Mouse (Mus musculus): ENCODE results near the gene Qrich1. TPM values are rescaled to one million over a fixed set of nuclear protein-coding genes. Genes with fewer than 3 reads are reported as not detected.

Qrich1 gene
- polyA plus RNA-seq, 1 experiment from 2014 or later: 106 TPM

DNA sequence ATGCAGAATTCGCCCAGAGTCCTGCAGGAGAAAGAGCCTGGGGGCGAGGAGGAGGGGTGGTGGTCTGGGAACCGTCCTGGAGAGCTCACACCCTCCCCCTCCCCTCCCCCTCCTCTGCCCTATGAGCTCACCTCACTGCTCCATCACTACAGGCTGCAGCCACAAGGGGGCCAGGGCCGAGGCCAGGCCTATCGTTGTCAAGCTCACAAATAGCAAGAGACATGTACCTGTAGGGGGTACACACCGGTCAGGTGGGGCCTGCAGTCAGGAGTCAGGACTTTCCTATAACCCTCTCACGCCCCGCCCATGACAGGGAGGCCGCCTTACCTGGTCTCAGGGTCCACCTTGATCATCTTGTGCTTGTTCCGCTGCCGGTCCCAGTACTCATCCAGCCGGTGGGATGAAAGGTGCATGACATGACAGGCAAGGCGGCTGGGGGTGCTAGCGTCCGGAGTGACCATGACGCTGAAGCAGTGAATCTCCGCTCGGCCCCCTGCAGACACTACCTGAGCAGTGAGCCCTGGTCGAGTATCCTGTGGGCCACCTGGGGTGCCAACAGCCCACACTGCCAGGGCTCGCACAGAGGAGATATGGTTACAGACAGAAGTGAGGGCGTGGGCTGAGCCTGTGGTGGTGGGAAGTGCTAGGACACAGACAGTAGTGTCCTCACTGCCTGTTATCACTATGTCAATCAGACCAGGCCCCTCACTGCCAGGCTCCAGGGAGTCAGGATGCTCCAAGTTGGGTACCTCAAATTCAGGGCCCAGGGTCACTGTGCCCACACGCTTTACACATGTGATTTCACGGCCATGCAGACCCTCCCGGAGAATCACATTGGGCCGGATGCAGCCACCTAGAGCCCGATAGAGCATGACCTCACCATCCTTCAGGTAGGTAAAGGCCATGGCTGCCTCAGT is 57.4 kb downstream of the Qrich1 start:
- WGBS: 57% methylated on average over 26 of the region's 26 CpGs
- no peaks in the 10 kb centered on the region for H3K27me3 ChIP-seq (replicated peaks; ENCODE audit: control insufficient read depth, insufficient read depth, low read length)
- no peak overlapping the region; the same call in 1 of the 2 replicates for H3K4me2 ChIP-seq (ENCODE audit: low read length)
- H3K9ac ChIP-seq (ENCODE audit: low read depth, low read length): no peak overlapping the region
- peaks cover 41% of the 10 kb centered on the region for H3K36me3 ChIP-seq (ENCODE audit: control insufficient read depth, insufficient read depth, low read length)
- no peak for ATAC-seq
- H3K27ac ChIP-seq (ENCODE audit: low read depth, low read length): no peak overlapping the region
- H3K4me1 ChIP-seq (ENCODE audit: control insufficient read depth, insufficient read depth, low read depth, low read length): peaks cover 60% of the 10 kb centered on the region
- no peaks in the 10 kb centered on the region for H3K9me3 ChIP-seq (ENCODE audit: control insufficient read depth, low read length)
- H3K4me3 ChIP-seq (ENCODE audit: low read length): no peak overlapping the region

DNA sequence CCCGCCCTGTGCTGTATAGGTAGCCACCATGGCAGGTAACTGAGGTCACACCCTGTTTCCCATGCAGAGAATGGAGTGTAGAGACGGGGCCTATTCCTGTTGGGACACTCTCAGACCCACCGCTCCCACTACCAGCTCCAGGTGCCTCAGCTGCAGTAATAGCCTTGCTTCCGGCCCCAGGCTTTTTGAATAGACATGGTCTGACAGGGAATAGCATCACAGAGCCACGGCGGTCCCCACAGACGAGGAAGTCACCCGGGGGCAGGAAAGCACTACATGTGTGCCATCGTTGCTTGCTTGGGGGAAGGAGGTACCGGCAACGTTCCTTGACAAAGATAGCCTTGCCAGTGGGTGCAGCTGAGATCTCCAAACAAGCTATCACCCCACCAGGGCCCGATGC is 58.3 kb downstream of the Qrich1 start:
- no peaks in the 10 kb centered on the region for H3K27me3 ChIP-seq (replicated peaks; ENCODE audit: control insufficient read depth, insufficient read depth, low read length)
- H3K4me1 ChIP-seq (ENCODE audit: control insufficient read depth, insufficient read depth, low read depth, low read length): peaks cover 61% of the 10 kb centered on the region
- WGBS: 78% methylated on average over 12 of the region's 12 CpGs
- peaks cover 41% of the 10 kb centered on the region for H3K36me3 ChIP-seq (ENCODE audit: control insufficient read depth, insufficient read depth, low read length)
- peak overlapping the region; percentile 12; the same call in 1 of the 2 replicates for H3K4me2 ChIP-seq (ENCODE audit: low read length)
- peak overlapping the region; percentile 18; the same call in 1 of the 2 replicates for H3K9ac ChIP-seq (ENCODE audit: low read depth, low read length)
- no peak for ATAC-seq
- H3K27ac ChIP-seq (ENCODE audit: low read depth, low read length): no peak overlapping the region
- H3K4me3 ChIP-seq (ENCODE audit: low read length): no peak overlapping the region
- no peaks in the 10 kb centered on the region for H3K9me3 ChIP-seq (ENCODE audit: control insufficient read depth, low read length)

DNA sequence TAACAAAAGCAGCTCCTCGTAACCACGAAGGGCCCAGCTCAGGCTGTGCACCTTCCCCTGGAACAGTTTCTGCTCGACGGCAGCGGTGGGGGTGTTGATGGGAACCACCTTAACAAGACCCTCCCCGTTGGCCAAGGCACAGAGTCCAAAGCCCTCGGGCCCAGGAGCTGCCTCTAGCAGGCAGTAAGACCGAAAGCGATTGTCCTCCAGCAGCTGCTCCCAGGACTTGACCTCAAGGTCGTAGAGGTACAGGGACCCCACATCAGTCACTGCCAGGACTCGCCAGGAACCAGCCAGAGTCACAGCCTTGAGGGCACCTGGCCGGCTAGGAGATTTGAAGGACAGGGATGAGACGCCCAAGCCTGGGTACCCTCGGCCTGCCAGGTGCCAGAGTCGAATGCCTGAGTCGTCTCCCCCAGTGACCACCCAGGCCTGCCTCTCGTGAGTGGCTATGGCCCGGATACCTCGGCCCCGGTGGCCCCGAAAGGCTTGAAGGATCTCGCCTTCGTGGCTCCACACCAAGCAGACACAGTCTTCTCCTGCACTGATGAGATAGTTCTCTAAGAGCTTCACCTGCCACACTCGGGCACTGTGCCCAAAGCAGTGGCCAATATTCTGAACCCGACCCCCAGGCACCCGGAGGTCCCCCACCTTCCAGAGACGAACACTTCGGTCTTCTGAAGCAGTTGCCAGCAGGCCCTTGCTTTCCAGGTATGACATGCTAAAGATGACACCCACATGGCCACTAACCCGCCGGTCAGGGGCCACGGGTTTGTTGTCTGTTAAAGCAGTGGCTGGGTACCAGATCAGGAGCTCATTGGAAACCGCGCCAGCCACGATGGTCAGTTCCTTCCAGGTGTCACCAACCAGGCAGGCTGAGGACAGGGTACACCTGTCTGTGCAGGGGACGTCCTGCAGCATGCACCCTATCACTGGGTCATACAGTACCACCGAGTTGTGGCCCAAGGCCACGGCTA is 59.0 kb downstream of the Qrich1 start:
- no peaks in the 10 kb centered on the region for H3K9me3 ChIP-seq (ENCODE audit: control insufficient read depth, low read length)
- peak overlapping the region; percentile 21 for H3K4me2 ChIP-seq (ENCODE audit: low read length)
- no peak for ATAC-seq
- H3K4me1 ChIP-seq (ENCODE audit: control insufficient read depth, insufficient read depth, low read depth, low read length): peaks cover 54% of the 10 kb centered on the region
- no peaks in the 10 kb centered on the region for H3K27me3 ChIP-seq (replicated peaks; ENCODE audit: control insufficient read depth, insufficient read depth, low read length)
- H3K27ac ChIP-seq (ENCODE audit: low read depth, low read length): no peak overlapping the region
- peaks cover 41% of the 10 kb centered on the region for H3K36me3 ChIP-seq (ENCODE audit: control insufficient read depth, insufficient read depth, low read length)
- peak overlapping the region; percentile 17; the same call in 1 of the 2 replicates for H3K9ac ChIP-seq (ENCODE audit: low read depth, low read length)
- 85% methylated on average over 37 of the region's 37 CpGs for WGBS
- H3K4me3 ChIP-seq (ENCODE audit: low read length): no peak overlapping the region

DNA sequence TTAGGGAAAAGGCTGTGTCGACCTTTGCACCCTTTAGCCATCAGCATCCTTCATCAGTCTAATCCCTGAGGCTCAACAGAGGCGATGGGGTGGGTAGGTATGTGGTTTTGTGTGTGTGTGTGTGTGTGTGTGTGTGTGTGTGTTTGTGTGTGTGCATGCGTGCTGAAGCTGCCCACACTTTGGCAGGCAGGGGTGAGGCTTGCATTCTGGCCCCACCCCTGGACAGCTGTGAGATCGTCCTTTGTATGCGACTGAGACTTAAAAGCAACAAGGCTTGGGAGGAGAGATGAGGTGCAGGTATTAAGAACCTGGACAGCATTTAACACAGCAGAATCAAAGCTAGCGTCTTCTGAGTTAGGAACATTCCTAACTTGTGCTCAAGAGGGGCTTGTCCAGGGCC is 60.4 kb downstream of the Qrich1 start:
- no peak for ATAC-seq
- peak overlapping the region; percentile 86 for H3K4me3 ChIP-seq (ENCODE audit: low read length)
- H3K27ac ChIP-seq (ENCODE audit: low read depth, low read length): peak overlapping the region; percentile 23; the same call in 1 of the 2 replicates
- peaks cover 27% of the 10 kb centered on the region for H3K36me3 ChIP-seq (ENCODE audit: control insufficient read depth, insufficient read depth, low read length)
- H3K9ac ChIP-seq (ENCODE audit: low read depth, low read length): peak overlapping the region; percentile 97
- H3K9me3 ChIP-seq (ENCODE audit: control insufficient read depth, low read length): no peaks in the 10 kb centered on the region
- WGBS: 53% methylated on average over 6 of the region's 6 CpGs
- H3K27me3 ChIP-seq (replicated peaks; ENCODE audit: control insufficient read depth, insufficient read depth, low read length): no peaks in the 10 kb centered on the region
- H3K4me2 ChIP-seq (ENCODE audit: low read length): peak overlapping the region; percentile 63
- peaks cover 51% of the 10 kb centered on the region for H3K4me1 ChIP-seq (ENCODE audit: control insufficient read depth, insufficient read depth, low read depth, low read length)

DNA sequence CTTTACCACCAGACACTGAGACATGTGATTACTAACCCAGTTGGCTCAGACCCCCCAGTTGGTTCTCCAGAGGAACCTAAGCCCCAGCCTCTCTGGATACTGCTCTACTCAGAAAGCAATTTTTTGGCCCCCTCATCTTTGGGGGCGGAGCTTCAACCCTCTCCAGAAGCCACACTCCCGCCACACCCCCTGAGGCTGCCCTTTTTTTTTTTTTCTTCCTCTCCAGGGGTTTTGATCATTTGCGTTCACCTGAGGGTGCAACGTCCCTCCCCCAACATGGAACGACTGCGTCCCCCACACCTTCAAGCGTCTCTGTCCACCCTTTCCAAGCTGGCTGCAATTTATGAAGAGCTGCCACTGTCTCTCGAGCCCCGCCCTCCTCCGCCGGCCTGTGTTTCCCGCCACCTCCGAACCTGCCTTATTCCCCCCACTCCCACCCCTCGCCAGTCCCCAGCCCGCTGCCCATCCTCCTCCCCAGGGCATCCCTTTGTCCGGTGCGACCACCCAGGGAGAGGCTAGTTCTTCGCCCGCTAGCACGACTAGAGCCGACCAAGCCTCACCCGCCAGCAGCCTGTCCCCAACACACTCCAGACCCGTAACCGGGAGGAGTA is 61.4 kb downstream of the Qrich1 start:
- H3K9me3 ChIP-seq (ENCODE audit: control insufficient read depth, low read length): no peaks in the 10 kb centered on the region
- H3K4me1 ChIP-seq (ENCODE audit: control insufficient read depth, insufficient read depth, low read depth, low read length): peaks cover 51% of the 10 kb centered on the region
- no peaks in the 10 kb centered on the region for H3K27me3 ChIP-seq (replicated peaks; ENCODE audit: control insufficient read depth, insufficient read depth, low read length)
- peak overlapping the region; percentile 63 for H3K4me2 ChIP-seq (ENCODE audit: low read length)
- peaks cover 21% of the 10 kb centered on the region for H3K36me3 ChIP-seq (ENCODE audit: control insufficient read depth, insufficient read depth, low read length)
- H3K27ac ChIP-seq (ENCODE audit: low read depth, low read length): peak overlapping the region; percentile 97
- no peak for ATAC-seq
- 1% methylated on average over 24 of the region's 24 CpGs for WGBS
- peak overlapping the region; percentile 86 for H3K4me3 ChIP-seq (ENCODE audit: low read length)
- peak overlapping the region; percentile 97 for H3K9ac ChIP-seq (ENCODE audit: low read depth, low read length)

DNA sequence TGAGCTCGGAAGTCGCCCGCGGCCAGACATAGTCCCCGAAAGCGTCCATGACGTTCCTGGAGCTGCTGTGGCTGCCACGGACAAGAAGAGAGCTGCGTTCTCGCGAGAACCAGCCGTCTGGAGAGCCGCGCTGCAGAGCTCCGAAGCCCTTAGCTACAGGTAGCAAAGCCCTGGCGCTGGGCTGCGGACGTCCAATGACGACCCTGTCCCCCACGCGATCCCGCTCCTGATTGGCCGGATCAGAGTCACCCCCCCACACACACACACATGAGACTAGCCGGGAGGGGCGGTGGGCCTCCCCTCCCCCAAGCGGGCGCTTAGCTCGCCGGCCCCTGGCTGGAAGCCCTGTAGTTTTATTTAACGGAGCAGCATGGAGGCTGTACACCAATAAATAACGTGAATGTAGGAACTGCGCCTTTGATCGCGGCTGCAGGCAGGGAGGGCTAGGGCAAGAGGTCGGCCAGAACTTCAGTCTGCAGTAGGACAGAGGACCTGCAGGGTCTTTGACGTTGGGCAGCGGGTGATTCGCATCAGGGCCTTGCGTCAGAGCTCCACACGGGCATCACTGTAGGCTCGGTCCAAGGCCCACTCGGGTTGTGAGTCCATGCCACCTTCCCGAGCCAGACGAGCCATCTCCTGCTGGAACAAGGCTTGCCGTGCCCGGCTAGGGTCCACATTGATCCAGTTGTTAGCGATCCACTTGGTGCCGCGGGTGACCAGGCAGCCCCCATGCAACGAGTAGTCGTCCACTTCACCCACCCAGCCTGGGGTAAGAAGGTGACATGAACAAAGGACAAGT is 62.1 kb downstream of the Qrich1 start, which contains the start of gene Wdr6:
TSS of gene Wdr6 (minus strand) at position 195 of the 799 bp plus-strand sequence.
- peak within 1 kb of the TSS; percentile 63 for H3K4me2 ChIP-seq (ENCODE audit: low read length)
- ATAC-seq: peak; percentile 97
- H3K4me3 ChIP-seq (ENCODE audit: low read length): peak within 1 kb of the TSS; percentile 86
- peaks cover 15% of the 10 kb centered on the region for H3K36me3 ChIP-seq (ENCODE audit: control insufficient read depth, insufficient read depth, low read length)
- H3K9me3 ChIP-seq (ENCODE audit: control insufficient read depth, low read length): no peaks in the 10 kb centered on the region
- H3K27ac ChIP-seq (ENCODE audit: low read depth, low read length): peak within 1 kb of the TSS; percentile 97
- H3K4me1 ChIP-seq (ENCODE audit: control insufficient read depth, insufficient read depth, low read depth, low read length): peaks cover 49% of the 10 kb centered on the region
- 3% methylated on average over 48 of the region's 51 CpGs for WGBS
- peak within 1 kb of the TSS; percentile 97 for H3K9ac ChIP-seq (ENCODE audit: low read depth, low read length)
- no peaks in the 10 kb centered on the region for H3K27me3 ChIP-seq (replicated peaks; ENCODE audit: control insufficient read depth, insufficient read depth, low read length)

DNA sequence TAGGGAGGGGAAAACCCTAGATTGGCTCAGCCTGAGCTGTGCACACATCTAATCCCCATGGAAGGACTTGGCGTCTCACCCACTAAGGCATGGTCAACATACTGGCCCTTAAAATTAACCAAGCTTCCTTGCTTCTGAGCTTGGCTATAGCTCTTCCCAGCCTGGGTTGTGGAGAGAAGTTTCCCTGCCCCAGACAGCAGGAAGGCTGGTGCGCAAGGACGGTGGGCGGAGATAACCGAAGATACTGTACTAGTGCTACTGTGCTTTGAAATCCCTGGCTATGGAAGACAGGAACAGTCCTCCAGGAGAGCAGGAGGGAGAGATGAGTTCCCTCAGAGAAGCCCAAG is 62.7 kb downstream of the Qrich1 start:
- peak overlapping the region; percentile 97 for H3K27ac ChIP-seq (ENCODE audit: low read depth, low read length)
- H3K27me3 ChIP-seq (replicated peaks; ENCODE audit: control insufficient read depth, insufficient read depth, low read length): no peaks in the 10 kb centered on the region
- peaks cover 15% of the 10 kb centered on the region for H3K36me3 ChIP-seq (ENCODE audit: control insufficient read depth, insufficient read depth, low read length)
- H3K9me3 ChIP-seq (ENCODE audit: control insufficient read depth, low read length): no peaks in the 10 kb centered on the region
- ATAC-seq: no peak
- WGBS: 68% methylated on average over 5 of the region's 5 CpGs
- H3K4me1 ChIP-seq (ENCODE audit: control insufficient read depth, insufficient read depth, low read depth, low read length): peaks cover 44% of the 10 kb centered on the region
- peak overlapping the region; percentile 63 for H3K4me2 ChIP-seq (ENCODE audit: low read length)
- no peak overlapping the region; the same call in 1 of the 2 replicates for H3K4me3 ChIP-seq (ENCODE audit: low read length)
- peak overlapping the region; percentile 97 for H3K9ac ChIP-seq (ENCODE audit: low read depth, low read length)

DNA sequence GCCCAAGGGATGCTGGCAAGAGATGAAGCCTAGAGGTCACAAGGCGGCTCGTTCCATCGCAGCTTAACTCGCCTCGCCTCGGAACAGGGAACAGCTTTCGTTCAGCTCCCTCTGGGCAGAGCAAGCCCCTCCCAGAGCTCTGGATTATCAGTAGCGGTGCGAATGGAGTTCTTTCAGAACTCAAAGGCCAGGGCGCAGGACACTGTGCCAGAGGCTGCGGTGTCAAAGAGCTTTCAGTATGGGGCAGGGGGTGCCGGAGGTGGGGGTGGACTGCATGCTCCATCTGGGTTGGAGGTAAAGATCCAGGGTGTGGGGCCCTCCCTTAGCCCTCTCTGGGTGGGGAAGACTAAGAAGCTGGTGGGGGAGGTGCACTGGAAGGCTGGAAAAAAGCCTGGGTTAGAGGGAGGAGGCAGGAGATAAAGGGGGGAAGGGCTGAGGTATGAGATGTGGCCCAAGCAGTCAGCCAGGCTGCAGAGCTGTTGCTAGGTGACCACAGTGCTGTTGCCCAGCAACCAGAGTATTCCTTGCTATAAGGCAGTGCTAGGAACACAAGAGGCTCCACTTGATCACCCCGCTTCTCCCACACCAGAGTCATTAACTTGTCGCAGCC is 71.1 kb downstream of the Qrich1 start:
- 1% methylated on average over 14 of the region's 14 CpGs for WGBS
- Histone ChIP-seq H3K27ac (ENCODE audit: low read depth, low read length) (peak overlapping the region; percentile 81), H3K4me1 (ENCODE audit: control insufficient read depth, insufficient read depth, low read depth, low read length) (peaks cover 28% of the 10 kb centered on the region), H3K9me3 (ENCODE audit: control insufficient read depth, low read length) (no peaks in the 10 kb centered on the region), H3K4me3 (ENCODE audit: low read length) (peak overlapping the region; percentile 3; the same call in 1 of the 2 replicates), H3K4me2 (ENCODE audit: low read length) (peak overlapping the region; percentile 42), H3K9ac (ENCODE audit: low read depth, low read length) (peak overlapping the region; percentile 47), H3K36me3 (ENCODE audit: control insufficient read depth, insufficient read depth, low read length) (peaks cover 3% of the 10 kb centered on the region), H3K27me3 (replicated peaks; ENCODE audit: control insufficient read depth, insufficient read depth, low read length) (no peaks in the 10 kb centered on the region)
- ATAC-seq: peak; percentile 98

Measured in hindbrain, embryonic 16.5 days (tissue).